Mouse (Mus musculus) hindbrain, embryonic 16.5 days (tissue): ENCODE data around the gene Ucp3. TPM values are rescaled to one million over a fixed set of nuclear protein-coding genes. Genes with fewer than 3 reads are reported as not detected.

Experiments used
- ATAC-seq: fragments of 200-750 bp; cut with Nextera tagmentation; 2 replicates; pipeline ENCODE4 v1.8.0; 2017; ENCODE audit warnings: moderate TSS enrichment, moderate library complexity
- H3K27ac ChIP-seq: fragments of 300-500 bp; sonication (generic); 2 replicates; pipeline ENCODE4 v1.5.1; 2014; ENCODE audit warnings: low read depth, mild to moderate bottlenecking, control low read depth, low read length, moderate library complexity
- H3K27me3 ChIP-seq: fragments of 300-500 bp; sonication (generic); replicated peaks from 2 replicates; pipeline ENCODE4 v1.6.1; 2014; ENCODE audit warnings: low read length; ENCODE audit not compliant: control insufficient read depth, insufficient read depth
- H3K36me3 ChIP-seq: fragments of 300-500 bp; sonication (generic); 2 replicates; pipeline ENCODE4 v1.6.1; 2014; ENCODE audit warnings: mild to moderate bottlenecking, low read length, moderate library complexity, mixed read lengths; ENCODE audit not compliant: control insufficient read depth, insufficient read depth
- H3K4me1 ChIP-seq: fragments of 300-500 bp; sonication (generic); 2 replicates; pipeline ENCODE4 v1.6.1; 2014; ENCODE audit warnings: low read depth, low read length; ENCODE audit not compliant: control insufficient read depth, insufficient read depth
- H3K4me2 ChIP-seq: fragments of 300-500 bp; sonication (generic); 2 replicates; pipeline ENCODE4 v1.6.1; 2014; ENCODE audit warnings: mild to moderate bottlenecking, low read length, control low read depth, moderate library complexity
- H3K4me3 ChIP-seq: fragments of 300-500 bp; sonication (generic); 2 replicates; pipeline ENCODE4 v1.5.1; 2014; ENCODE audit warnings: mild to moderate bottlenecking, low read length, control low read depth, moderate library complexity
- H3K9ac ChIP-seq: fragments of 300-500 bp; sonication (generic); 2 replicates; pipeline ENCODE4 v1.6.1; 2014; ENCODE audit warnings: low read depth, mild to moderate bottlenecking, control low read depth, low read length, moderate library complexity
- H3K9me3 ChIP-seq: fragments of 300-500 bp; sonication (generic); 2 replicates; pipeline ENCODE4 v1.6.1; 2014; ENCODE audit warnings: mild to moderate bottlenecking, low read length, moderate library complexity; ENCODE audit not compliant: control insufficient read depth
- WGBS: fragments of 180-500 bp; shearing (Covaris S2); extraction: QIAGEN DNeasy Blood & Tissue Kit; methylation state at CpG from one replicate; pipeline ENCODE4 v1.1.7; 2014; 5-methylcytosine and 5-hydroxymethylcytosine counted together
- polyA plus RNA-seq: library from polyadenylated mRNA; unstranded; fragments of >200 nt; fragmentation: Nextera tagmentation; extraction: Ambion mirVana; gene quantifications from 2 replicates; pipeline ENCODE4 v1.2.1, GENCODE M21; 2015

Gene Ucp3
- polyA plus RNA-seq, 1 experiment from 2014 or later: 0.06 TPM

DNA sequence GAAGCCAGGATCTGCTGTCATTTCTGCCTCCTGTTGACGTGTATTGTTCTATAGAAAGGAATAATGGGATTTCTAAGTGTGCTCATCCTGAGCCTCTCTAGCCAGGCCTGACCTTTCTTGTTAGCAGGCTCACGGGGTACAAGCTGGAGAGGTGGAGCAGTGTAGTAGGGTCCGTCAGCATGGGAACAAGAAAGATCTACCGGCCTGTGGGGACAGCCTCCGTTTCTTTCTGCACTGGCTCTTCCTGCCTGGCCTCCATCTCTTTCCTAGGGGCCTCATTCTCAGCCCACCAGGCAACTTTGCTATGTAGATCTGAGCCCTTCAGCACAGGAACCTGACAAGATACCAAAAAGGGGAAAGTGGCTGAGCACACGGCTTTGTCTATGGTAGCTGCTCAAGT is 4.0 kb upstream of the Ucp3 start:
- Histone ChIP-seq H3K9me3 (no peaks in the 10 kb centered on the region), H3K4me2 (no peak overlapping the region), H3K27me3 (no peaks in the 10 kb centered on the region), H3K36me3 (peaks cover 6% of the 10 kb centered on the region; the same call in 1 of the 2 replicates), H3K4me1 (no peaks in the 10 kb centered on the region), H3K4me3 (no peak overlapping the region), H3K9ac (no peak overlapping the region), H3K27ac (no peak overlapping the region)
- WGBS: 89% methylated on average over 6 of the region's 6 CpGs
- ATAC-seq: no peak

DNA sequence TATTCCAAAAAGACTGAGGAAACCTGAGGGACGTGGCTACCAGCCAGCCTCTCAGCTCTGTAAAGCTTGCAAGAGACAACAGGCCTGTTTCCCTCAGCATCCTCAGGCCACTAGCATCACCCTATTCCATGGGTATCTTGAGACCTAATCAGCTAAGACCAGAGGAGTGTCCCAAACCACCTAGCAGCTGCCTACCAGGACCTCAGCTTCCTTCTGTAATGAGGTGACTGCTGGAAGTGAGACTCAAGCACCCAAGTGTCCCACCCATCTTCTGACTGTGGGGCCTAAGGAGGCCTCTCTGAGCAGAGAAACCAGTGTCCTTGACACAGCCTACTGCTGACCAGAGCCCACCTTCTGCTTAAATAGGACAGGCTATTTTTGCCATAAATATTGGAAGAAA is 3.3 kb upstream of the Ucp3 start:
- Histone ChIP-seq H3K4me1 (no peaks in the 10 kb centered on the region), H3K9me3 (no peaks in the 10 kb centered on the region), H3K4me3 (no peak overlapping the region), H3K9ac (no peak overlapping the region), H3K36me3 (peaks cover 6% of the 10 kb centered on the region; the same call in 1 of the 2 replicates), H3K27me3 (no peaks in the 10 kb centered on the region), H3K27ac (no peak overlapping the region), H3K4me2 (no peak overlapping the region)
- ATAC-seq: no peak
- 94% methylated on average over 1 of the region's 1 CpGs for WGBS

GRCm38 (mm10) chr7:100470796-100471406 is 1.9 kb upstream of the Ucp3 start:
- H3K36me3 ChIP-seq: peaks cover 6% of the 10 kb centered on the region; the same call in 1 of the 2 replicates
- no peak overlapping the region for H3K9ac ChIP-seq
- no peak overlapping the region for H3K4me2 ChIP-seq
- H3K9me3 ChIP-seq: no peaks in the 10 kb centered on the region
- WGBS: 94% methylated on average over 11 of the region's 11 CpGs
- no peak overlapping the region for H3K27ac ChIP-seq
- no peaks in the 10 kb centered on the region for H3K27me3 ChIP-seq
- ATAC-seq: no peak
- no peaks in the 10 kb centered on the region for H3K4me1 ChIP-seq
- H3K4me3 ChIP-seq: no peak overlapping the region

DNA sequence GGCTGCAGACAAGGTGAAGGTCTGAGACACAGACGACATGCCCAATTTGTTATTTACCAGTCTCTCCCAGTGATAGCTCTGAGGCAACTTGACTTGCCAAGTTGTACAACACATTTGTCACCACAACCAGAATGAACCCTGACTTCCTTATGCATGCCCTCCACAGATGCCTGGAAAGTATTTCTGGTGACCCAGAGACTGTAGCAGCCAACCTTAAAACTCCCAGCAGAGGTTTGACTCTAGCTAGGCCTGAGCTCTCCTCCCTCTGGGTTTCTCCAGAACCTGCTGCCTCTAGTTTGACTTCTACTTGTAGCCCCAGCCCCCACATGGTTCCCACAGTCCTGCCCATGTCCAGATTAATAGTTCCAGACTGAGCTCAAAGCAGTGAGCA is 1.4 kb upstream of the Ucp3 start:
- H3K4me2 ChIP-seq: no peak overlapping the region
- H3K9ac ChIP-seq: no peak overlapping the region
- H3K36me3 ChIP-seq: peaks cover 6% of the 10 kb centered on the region; the same call in 1 of the 2 replicates
- no peak for ATAC-seq
- H3K9me3 ChIP-seq: no peaks in the 10 kb centered on the region
- no peak overlapping the region for H3K27ac ChIP-seq
- H3K4me1 ChIP-seq: no peaks in the 10 kb centered on the region
- 69% methylated on average over 1 of the region's 1 CpGs for WGBS
- H3K4me3 ChIP-seq: no peak overlapping the region
- H3K27me3 ChIP-seq: no peaks in the 10 kb centered on the region

GRCm38 (mm10) chr7:100473846-100474454 is 1.2 kb downstream of the Ucp3 start:
- H3K4me3 ChIP-seq: no peak overlapping the region
- H3K4me1 ChIP-seq: no peaks in the 10 kb centered on the region
- H3K27ac ChIP-seq: no peak overlapping the region
- H3K4me2 ChIP-seq: no peak overlapping the region
- H3K36me3 ChIP-seq: peaks cover 6% of the 10 kb centered on the region; the same call in 1 of the 2 replicates
- no peak overlapping the region for H3K9ac ChIP-seq
- WGBS: 88% methylated on average over 9 of the region's 9 CpGs
- H3K9me3 ChIP-seq: no peaks in the 10 kb centered on the region
- H3K27me3 ChIP-seq: no peaks in the 10 kb centered on the region
- no peak for ATAC-seq

DNA sequence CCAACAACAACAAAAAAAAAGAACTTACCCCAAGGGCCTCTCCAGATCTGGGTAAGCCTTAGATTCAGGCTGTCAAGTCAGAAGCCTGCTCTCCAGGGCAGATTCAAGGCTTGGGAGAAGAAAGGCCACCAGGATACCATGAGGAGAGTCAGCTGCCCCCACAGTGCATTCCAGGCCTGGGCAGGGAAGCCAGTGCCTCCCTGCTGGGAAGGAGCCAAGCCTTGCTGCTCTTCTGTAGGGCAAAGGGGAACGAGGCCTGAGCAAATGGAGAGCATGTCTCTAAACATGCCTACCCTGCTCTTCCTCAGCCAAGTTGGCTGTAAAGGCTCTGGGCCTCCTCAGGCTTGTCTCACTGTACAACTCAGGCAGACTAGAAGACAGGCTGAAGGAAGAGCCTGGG is 1.9 kb downstream of the Ucp3 start:
- Histone ChIP-seq H3K4me1 (no peaks in the 10 kb centered on the region), H3K4me3 (no peak overlapping the region), H3K36me3 (peaks cover 6% of the 10 kb centered on the region; the same call in 1 of the 2 replicates), H3K27ac (no peak overlapping the region), H3K4me2 (no peak overlapping the region), H3K9me3 (no peaks in the 10 kb centered on the region), H3K9ac (no peak overlapping the region), H3K27me3 (no peaks in the 10 kb centered on the region)
- WGBS: 39% methylated on average over 1 of the region's 1 CpGs
- ATAC-seq: no peak

DNA sequence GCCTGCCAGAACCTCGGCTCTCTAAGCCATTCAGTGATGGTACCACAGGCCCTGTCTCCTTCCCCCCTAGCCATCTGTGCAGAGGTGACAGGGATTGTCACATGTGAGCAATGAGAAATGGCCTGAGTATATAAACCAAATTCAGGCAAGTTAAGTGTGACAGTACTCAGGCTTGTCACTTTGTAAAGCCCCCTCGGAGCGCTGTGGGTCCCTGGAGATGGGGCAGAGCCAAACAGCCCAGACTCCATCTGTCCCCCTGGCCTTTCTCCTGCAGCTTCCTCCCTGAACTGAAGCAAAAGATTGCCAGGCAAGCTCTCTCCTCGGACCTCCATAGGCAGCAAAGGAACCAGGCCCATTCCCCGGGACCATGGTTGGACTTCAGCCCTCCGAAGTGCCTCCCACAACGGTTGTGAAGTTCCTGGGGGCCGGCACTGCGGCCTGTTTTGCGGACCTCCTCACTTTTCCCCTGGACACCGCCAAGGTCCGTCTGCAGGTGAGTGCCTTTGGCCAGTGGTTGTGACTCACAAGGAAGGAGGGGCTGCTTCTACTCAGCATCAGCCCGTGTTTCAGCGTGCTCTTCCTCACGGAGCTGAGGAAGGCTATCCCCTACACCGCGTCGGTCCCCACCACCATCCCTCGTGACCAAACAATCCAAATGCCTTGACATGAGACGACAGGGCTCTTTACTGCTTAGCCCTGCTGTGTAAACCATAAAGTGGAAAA is 6.5 kb downstream of the Ucp3 start:
- H3K4me1 ChIP-seq: no peaks in the 10 kb centered on the region
- no peak overlapping the region for H3K4me3 ChIP-seq
- WGBS: 74% methylated on average over 20 of the region's 20 CpGs
- no peaks in the 10 kb centered on the region for H3K27me3 ChIP-seq
- no peaks in the 10 kb centered on the region for H3K9me3 ChIP-seq
- no peaks in the 10 kb centered on the region for H3K36me3 ChIP-seq
- ATAC-seq: peak; percentile 24; the same call in 1 of the 2 replicates
- no peak overlapping the region for H3K27ac ChIP-seq
- H3K4me2 ChIP-seq: no peak overlapping the region
- no peak overlapping the region for H3K9ac ChIP-seq

DNA sequence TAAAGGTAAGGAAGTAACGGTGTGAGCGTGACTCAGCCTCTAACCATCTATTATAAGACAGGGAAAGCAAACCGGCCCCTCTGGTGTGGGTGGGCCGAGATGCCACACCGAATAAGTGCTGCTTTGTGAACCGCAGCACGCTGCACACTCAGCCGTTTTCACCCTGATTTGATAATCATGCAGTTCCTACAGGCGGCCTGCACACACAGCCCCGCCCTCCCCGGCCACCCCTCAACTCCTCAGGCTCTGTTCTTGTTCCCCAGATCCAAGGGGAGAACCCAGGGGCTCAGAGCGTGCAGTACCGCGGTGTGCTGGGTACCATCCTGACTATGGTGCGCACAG is 7.0 kb downstream of the Ucp3 start:
- WGBS: 64% methylated on average over 15 of the region's 15 CpGs
- no peak overlapping the region for H3K27ac ChIP-seq
- 0 out of 2 replicates have a peak, but pooled peaks have one; percentile 14 for ATAC-seq
- no peaks in the 10 kb centered on the region for H3K4me1 ChIP-seq
- no peaks in the 10 kb centered on the region for H3K9me3 ChIP-seq
- H3K9ac ChIP-seq: no peak overlapping the region
- no peak overlapping the region for H3K4me3 ChIP-seq
- H3K36me3 ChIP-seq: no peaks in the 10 kb centered on the region
- no peaks in the 10 kb centered on the region for H3K27me3 ChIP-seq
- H3K4me2 ChIP-seq: no peak overlapping the region

- Histone ChIP-seq H3K4me3 (no peak overlapping the region), H3K27ac (no peak overlapping the region), H3K27me3 (no peaks in the 10 kb centered on the region), H3K9ac (no peak overlapping the region), H3K9me3 (no peaks in the 10 kb centered on the region), H3K4me1 (no peaks in the 10 kb centered on the region), H3K4me2 (no peak overlapping the region), H3K36me3 (no peaks in the 10 kb centered on the region)
- WGBS: 84% methylated on average over 17 of the region's 17 CpGs
- no peak for ATAC-seq
Measured at GRCm38 (mm10) chr7:100480175-100480574, 7.4 kb downstream of the Ucp3 start.
